Mouse (Mus musculus) gastrocnemius, postnatal 10 days (tissue): Measurements from ENCODE around the gene Tbc1d2. TPM values are rescaled to one million over a fixed set of nuclear protein-coding genes. Genes with fewer than 3 reads are reported as not detected.

ENCODE experiments used
- DNase-seq: peaks from one replicate; pipeline ENCODE4 v3.0.0; 2021; ENCODE audit warnings: mixed read lengths
- long read RNA-seq, 2 experiments: library from polyadenylated mRNA; stranded (forward); transcript quantifications; one replicate each; pipeline ENCODE4 v2.0.0; 2021
- total RNA-seq, 2 experiments: library from RNA; stranded (reverse); gene quantifications; 2 replicates each; pipeline ENCODE4 v1.2.3; 2021

The Tbc1d2 gene
- total RNA-seq, result 1 to 10 TPM; 1.6 to 1.8 TPM
- long read RNA-seq, experiment 1, full-length matches to known transcripts, result 6 of 11 reads
- long read RNA-seq, experiment 1, partial matches to known transcripts, result 1 of 11 reads
- long read RNA-seq, experiment 1, other reads (novel, unspliced or antisense), result 4 of 11 reads
- long read RNA-seq, experiment 2, full-length matches to known transcripts, result 4 of 5 reads
- long read RNA-seq, experiment 2, partial matches to known transcripts, result 0 of 5 reads
- long read RNA-seq, experiment 2, other reads (novel, unspliced or antisense), result 1 of 5 reads

GRCm38 (mm10) chr4:46650086-46650753, at the start of gene Tbc1d2:
TSS of gene Tbc1d2 (minus strand) at chr4:46650209.
- DNase-seq, result peak; percentile 95

- DNase-seq, result no peak
These were observed 46.5 kb upstream of the Tbc1d2 start for GRCm38 (mm10) chr4:46696467-46696866.

- DNase-seq, result no peak
These were observed 40.6 kb upstream of the Tbc1d2 start for GRCm38 (mm10) chr4:46690565-46690964.

GRCm38 (mm10) chr4:46690023-46690420, 40.0 kb upstream of the Tbc1d2 start:
- no peak for DNase-seq

GRCm38 (mm10) chr4:46689397-46690022, 39.5 kb upstream of the Tbc1d2 start:
- DNase-seq, result peak; percentile 71

GRCm38 (mm10) chr4:46688213-46688832, 38.3 kb upstream of the Tbc1d2 start:
- no peak for DNase-seq

- peak; percentile 30 for DNase-seq
These were observed 34.2 kb upstream of the Tbc1d2 start for GRCm38 (mm10) chr4:46684160-46684559.

GRCm38 (mm10) chr4:46676646-46677045, 26.6 kb upstream of the Tbc1d2 start:
- no peak for DNase-seq

GRCm38 (mm10) chr4:46675992-46676391, 26.0 kb upstream of the Tbc1d2 start:
- DNase-seq, result no peak

GRCm38 (mm10) chr4:46675272-46675785, 25.3 kb upstream of the Tbc1d2 start:
- no peak for DNase-seq

GRCm38 (mm10) chr4:46668620-46669019, 18.6 kb upstream of the Tbc1d2 start:
- DNase-seq, result no peak

GRCm38 (mm10) chr4:46666420-46666819, 16.4 kb upstream of the Tbc1d2 start:
- DNase-seq, result no peak

- DNase-seq, result no peak
These were observed 15.4 kb upstream of the Tbc1d2 start for GRCm38 (mm10) chr4:46665371-46665774.

- peak; percentile 61 for DNase-seq
These were observed 14.4 kb upstream of the Tbc1d2 start for GRCm38 (mm10) chr4:46664123-46665009.

GRCm38 (mm10) chr4:46661433-46661832, 11.4 kb upstream of the Tbc1d2 start:
- no peak for DNase-seq

GRCm38 (mm10) chr4:46658946-46659345, 8.9 kb upstream of the Tbc1d2 start:
- no peak for DNase-seq

GRCm38 (mm10) chr4:46657116-46657515, 7.1 kb upstream of the Tbc1d2 start:
- peak; percentile 82 for DNase-seq

- DNase-seq, result no peak
These were observed 5.9 kb upstream of the Tbc1d2 start for GRCm38 (mm10) chr4:46655956-46656355.

- DNase-seq, result no peak
These were observed 5.3 kb upstream of the Tbc1d2 start for GRCm38 (mm10) chr4:46655298-46655697.

- no peak for DNase-seq
These were observed 848 bp downstream of the Tbc1d2 start for GRCm38 (mm10) chr4:46649161-46649560.

- DNase-seq, result no peak
These were observed 6.3 kb downstream of the Tbc1d2 start for GRCm38 (mm10) chr4:46643676-46644112.
